Mouse (Mus musculus) C2C12 (cell line): ENCODE data around the gene Dop1a.

ENCODE experiments used
- CTCF ChIP-seq: IDR thresholded peaks from one replicate; pipeline ENCODE4 v1.5.1; 2011; ENCODE audit not compliant: control insufficient read depth, insufficient read depth, insufficient read length
- FOSL1 ChIP-seq: IDR thresholded peaks from one replicate; pipeline ENCODE4 v1.8.0; 2011; ENCODE audit warnings: mild to moderate bottlenecking, low read length; ENCODE audit not compliant: poor library complexity, insufficient read depth, severe bottlenecking
- MAX ChIP-seq: IDR thresholded peaks from one replicate; pipeline ENCODE4 v1.6.1; 2011; ENCODE audit warnings: mild to moderate bottlenecking, control low read depth
- MYOD1 ChIP-seq: IDR thresholded peaks from one replicate; pipeline ENCODE4 v1.6.1; 2011; ENCODE audit warnings: low read depth; ENCODE audit not compliant: control insufficient read depth, insufficient read length

- TF ChIP-seq CTCF (no peak), MAX (no peak), MYOD1 (no peak), FOSL1 (no peak)
These were observed 126.0 kb downstream of the Dop1a start for GRCm38 (mm10) chr9:86592676-86593668.
